Comparison of ENCODE assay signal across 22 mouse cellular contexts in the genomic region with DNA sequence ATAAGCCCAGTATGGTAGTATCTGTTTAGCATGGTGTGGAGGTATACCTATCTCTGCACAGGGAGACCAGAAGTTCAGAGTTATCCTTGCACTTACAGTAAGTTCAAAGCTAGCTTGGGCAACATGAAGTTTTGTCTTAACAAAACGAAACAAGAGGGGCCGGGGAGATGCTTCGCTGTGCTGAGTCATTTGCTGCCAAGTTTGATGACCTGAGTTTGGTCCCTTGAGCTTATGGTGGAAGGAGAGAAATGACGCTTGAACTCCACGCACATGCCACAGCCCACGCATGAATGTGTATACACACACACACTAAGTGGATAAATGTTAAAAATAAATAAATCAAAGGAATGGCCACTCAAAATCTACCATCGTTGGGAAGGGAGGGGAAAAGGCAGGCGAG. TPM values are rescaled to one million over a fixed set of nuclear protein-coding genes. Genes with fewer than 3 reads are reported as not detected.
DNase-seq lines count a peak whose midpoint lies in the region; ATAC-seq and TF ChIP-seq lines count a peak whose summit lies in the region.
"Had no signal": no experiment of that assay in that cellular context is flagged by ENCODE, and none has a peak within 500 bp of the region (broad histone marks: within the 10 kb centered on the region; RNA-seq: fewer than 3 reads in every experiment).

No protein-coding gene starts in this region.

- WGBS in heart, embryonic 11.5 days (ENCODE audit: insufficient replicate concordance) = 83% methylated on average over 8 of the region's 8 CpGs
- 73% methylated on average over 8 of the region's 8 CpGs for WGBS in heart, adult 2 months
- WGBS in heart, embryonic 14.5 days = 79% methylated on average over 8 of the region's 8 CpGs
- WGBS in heart, postnatal 0 days = 71% methylated on average over 8 of the region's 8 CpGs

- no peak overlapping the region for H3K9ac ChIP-seq in heart, embryonic 11.5 days (ENCODE audit: low read depth, low read length)
- no peak overlapping the region for H3K9ac ChIP-seq in heart, adult 2 months (ENCODE audit: low read depth, low read length)
- peak overlapping the region; percentile 28; the same call in 1 of the 2 replicates for H3K9ac ChIP-seq in heart, embryonic 14.5 days (ENCODE audit: low read length)
- H3K9ac ChIP-seq in heart, postnatal 0 days (replicated peaks; ENCODE audit: low read depth, low read length) = no peak overlapping the region
- H3K9ac ChIP-seq: embryonic facial prominence, embryonic 12.5 days; embryonic facial prominence, embryonic 15.5 days; forebrain, postnatal 0 days; hindbrain, embryonic 13.5 days; intestine, embryonic 15.5 days had no signal

- H3K4me1 ChIP-seq in heart, embryonic 11.5 days (ENCODE audit: control insufficient read depth, insufficient read depth, low read length) = peaks cover 40% of the 10 kb centered on the region
- H3K4me1 ChIP-seq in heart, adult 2 months (ENCODE audit: control insufficient read depth, insufficient read depth, low read length) = no peaks in the 10 kb centered on the region; the same call in 1 of the 2 replicates
- peaks cover 36 to 58% of the 10 kb centered on the region in 2 experiments for H3K4me1 ChIP-seq in heart, embryonic 14.5 days (ENCODE audit: control insufficient read depth in 2 of 2, insufficient read depth in 2 of 2, low read length in 2 of 2)
- H3K4me1 ChIP-seq in heart, postnatal 0 days (ENCODE audit: control insufficient read depth, insufficient read depth) = peaks cover 34% of the 10 kb centered on the region; the same call in 1 of the 2 replicates

- no peak for TF ChIP-seq EP300 in heart, adult 2 months (IDR thresholded peaks at IDR 0.05; ENCODE audit: insufficient read depth, low read depth, low read length)
- TF ChIP-seq EP300 in heart, postnatal 0 days (IDR thresholded peaks at IDR 0.05; ENCODE audit: low read depth) = no peak

- intact Hi-C loops in heart, adult 2 months (cut with DNase I) = no loop called here

- no peak for DNase-seq in heart, adult 2 months
- no peak for DNase-seq in heart, postnatal 4 days
- DNase-seq in heart, postnatal 0 days (ENCODE audit: low spot score) = no peak
- no peak for DNase-seq in heart, adult 9 months (ENCODE audit: low spot score in 2 of 2)
- DNase-seq: B cell, adult 2 months; cerebellum, adult 11 months; cerebellum, adult 2 months; cerebellum, adult 9-11 months; cerebellum, postnatal 25 days; forebrain, postnatal 0 days; gastrocnemius, adult 2 months; gastrocnemius, postnatal 14 days; heart, postnatal 14 days had no signal

- no peaks in the 10 kb centered on the region for H3K9me3 ChIP-seq in heart, embryonic 11.5 days (replicated peaks; ENCODE audit: control insufficient read depth, low read length)
- H3K9me3 ChIP-seq in heart, embryonic 14.5 days (ENCODE audit: control insufficient read depth, low read length) = no peaks in the 10 kb centered on the region
- H3K9me3 ChIP-seq in heart, postnatal 0 days (replicated peaks; ENCODE audit: control insufficient read depth, low read length) = no peaks in the 10 kb centered on the region
- H3K9me3 ChIP-seq: embryonic facial prominence, embryonic 12.5 days; embryonic facial prominence, embryonic 15.5 days; hindbrain, embryonic 10.5 days; hindbrain, embryonic 13.5 days; intestine, embryonic 15.5 days had no signal

- H3K36me3 ChIP-seq in heart, embryonic 11.5 days (ENCODE audit: control insufficient read depth, insufficient read depth, low read length) = no peaks in the 10 kb centered on the region
- H3K36me3 ChIP-seq in heart, adult 2 months (ENCODE audit: control insufficient read depth, insufficient read depth, low read length) = no peaks in the 10 kb centered on the region
- H3K36me3 ChIP-seq in heart, embryonic 14.5 days (ENCODE audit: control insufficient read depth, insufficient read depth, low read length) = no peaks in the 10 kb centered on the region
- H3K36me3 ChIP-seq in heart, postnatal 0 days (replicated peaks; ENCODE audit: control insufficient read depth, insufficient read depth, low read length) = no peaks in the 10 kb centered on the region
- H3K36me3 ChIP-seq: embryonic facial prominence, embryonic 12.5 days; embryonic facial prominence, embryonic 15.5 days; hindbrain, embryonic 10.5 days; hindbrain, embryonic 13.5 days; intestine, embryonic 15.5 days had no signal

- H3K27me3 ChIP-seq in heart, embryonic 11.5 days (ENCODE audit: control insufficient read depth, insufficient read depth, low read length) = peaks cover 7% of the 10 kb centered on the region; the same call in 1 of the 2 replicates
- no peaks in the 10 kb centered on the region for H3K27me3 ChIP-seq in heart, adult 2 months (ENCODE audit: control insufficient read depth, insufficient read depth, low read length)
- no peaks in the 10 kb centered on the region for H3K27me3 ChIP-seq in heart, embryonic 14.5 days (ENCODE audit: control insufficient read depth, insufficient read depth, low read length)
- no peaks in the 10 kb centered on the region for H3K27me3 ChIP-seq in heart, postnatal 0 days (ENCODE audit: control insufficient read depth, insufficient read depth, low read length)

- no peak for ATAC-seq in heart, embryonic 11.5 days (replicated peaks; ENCODE audit: insufficient number of reproducible peaks, low FRiP score, low TSS enrichment)
- no peak for ATAC-seq in heart, embryonic 14.5 days (ENCODE audit: insufficient number of reproducible peaks, insufficient read depth, low FRiP score, low read depth)
- no peak for ATAC-seq in heart, postnatal 0 days (ENCODE audit: insufficient read depth, low read depth)
- ATAC-seq: forebrain, embryonic 14.5 days; forebrain, postnatal 0 days; hindbrain, embryonic 16.5 days; intestine, embryonic 15.5 days had no signal

- TF ChIP-seq CTCF in heart, adult 2 months (IDR thresholded peaks at IDR 0.05) = no peak
- no peak for TF ChIP-seq CTCF in heart, postnatal 0 days (IDR thresholded peaks at IDR 0.05; ENCODE audit: low read depth)

- H3K27ac ChIP-seq in heart, embryonic 11.5 days (ENCODE audit: low read depth, low read length) = peak overlapping the region; percentile 73
- no peak overlapping the region for H3K27ac ChIP-seq in heart, adult 2 months
- H3K27ac ChIP-seq in heart, embryonic 14.5 days (replicated peaks in 1 of 2; ENCODE audit: control insufficient read depth in 1 of 2, insufficient read depth in 1 of 2, low read depth in 2 of 2, low read length in 2 of 2) = peak overlapping the region; percentile 86 to 87
- peak overlapping the region; percentile 72 for H3K27ac ChIP-seq in heart, postnatal 0 days (ENCODE audit: low read depth)
- H3K27ac ChIP-seq: embryonic facial prominence, embryonic 12.5 days; gastrocnemius, adult 2 months; hindbrain, embryonic 10.5 days; hindbrain, embryonic 13.5 days; intestine, embryonic 15.5 days had no signal

- no peaks in the 10 kb centered on the region for H3K79me2 ChIP-seq in heart, adult 2 months (replicated peaks; ENCODE audit: control insufficient read depth, insufficient read depth, low read length)

- no peak overlapping the region for H3K4me2 ChIP-seq in heart, embryonic 11.5 days
- H3K4me2 ChIP-seq in heart, embryonic 14.5 days (ENCODE audit: low read length) = peak overlapping the region; percentile 4; the same call in 1 of the 2 replicates
- no peak overlapping the region for H3K4me2 ChIP-seq in heart, postnatal 0 days (ENCODE audit: low read depth, low read length)
- H3K4me2 ChIP-seq: embryonic facial prominence, embryonic 12.5 days; embryonic facial prominence, embryonic 15.5 days; hindbrain, embryonic 13.5 days; intestine, embryonic 15.5 days had no signal

- no peak overlapping the region for H3K4me3 ChIP-seq in heart, embryonic 11.5 days (ENCODE audit: low read depth, low read length)
- no peak overlapping the region for H3K4me3 ChIP-seq in heart, adult 2 months
- H3K4me3 ChIP-seq in heart, embryonic 14.5 days (ENCODE audit: control insufficient read depth in 1 of 2, insufficient read depth in 1 of 2, low read depth in 1 of 2, low read length in 2 of 2) = no peak overlapping the region
- H3K4me3 ChIP-seq in heart, postnatal 0 days (ENCODE audit: low read depth, low read length) = no peak overlapping the region
- H3K4me3 ChIP-seq: embryonic facial prominence, embryonic 12.5 days; embryonic facial prominence, embryonic 15.5 days; gastrocnemius, adult 2 months; hindbrain, embryonic 10.5 days; hindbrain, embryonic 13.5 days; intestine, embryonic 15.5 days had no signal

- TF ChIP-seq POLR2A in heart, adult 2 months (IDR thresholded peaks at IDR 0.05; ENCODE audit: insufficient read depth, low read depth, low read length) = no peak

RNA-seq across cellular contexts. Expression of a gene that starts 59.6 kb away (rescaled TPM):
- 96.3 and 103 TPM in 2 replicates for polyA plus RNA-seq in heart, embryonic 11.5 days (2014; fragmentation: Nextera tagmentation; extraction: Ambion mirVana)
- 10 to 100 TPM; 54.8 to 60.7 TPM for total RNA-seq in heart, adult 2 months (2021)
- polyA plus RNA-seq in heart, adult 2 months (2012; rRNA removed) = 16.8 and 24.8 TPM in 2 replicates
- polyA plus RNA-seq in heart, embryonic 14.5 days (2014; fragmentation: Nextera tagmentation; extraction: Ambion mirVana) = 82.8 and 87.4 TPM in 2 replicates
- 100 to 1,000 TPM; 109 to 114 TPM for total RNA-seq in heart, postnatal 4 days (2021)
- total RNA-seq in heart, postnatal 0 days (2014; rRNA removed; ENCODE audit: low replicate concordance) = 115 and 118 TPM in 2 replicates
- polyA plus RNA-seq in heart, postnatal 0 days (2015; fragmentation: Nextera tagmentation; extraction: Ambion mirVana) = 62.9 and 66.9 TPM in 2 replicates

RNA-seq across cellular contexts. Expression of a gene that starts 59.7 kb away (rescaled TPM):
- polyA plus RNA-seq in heart, embryonic 11.5 days (2014; fragmentation: Nextera tagmentation; extraction: Ambion mirVana) = 12.3 and 14.7 TPM in 2 replicates
- total RNA-seq in heart, adult 2 months (2021) = 1 to 10 TPM; 5.7 to 6.4 TPM
- 3.2 and 3.9 TPM in 2 replicates for polyA plus RNA-seq in heart, adult 2 months (2012; rRNA removed)
- 13.8 and 15.2 TPM in 2 replicates for polyA plus RNA-seq in heart, embryonic 14.5 days (2014; fragmentation: Nextera tagmentation; extraction: Ambion mirVana)
- 1 to 10 TPM; 6.4 to 8.5 TPM for total RNA-seq in heart, postnatal 4 days (2021)
- 13.1 and 19.7 TPM in 2 replicates for total RNA-seq in heart, postnatal 0 days (2014; rRNA removed; ENCODE audit: low replicate concordance)
- 13.2 and 14.8 TPM in 2 replicates for polyA plus RNA-seq in heart, postnatal 0 days (2015; fragmentation: Nextera tagmentation; extraction: Ambion mirVana)
